Mouse (Mus musculus): ENCODE results near the gene Lbhd1. TPM values are rescaled to one million over a fixed set of nuclear protein-coding genes. Genes with fewer than 3 reads are reported as not detected.
"Not testable (repeated sequence)": the region's sequence is repeated elsewhere in the genome, so short reads cannot be mapped to it uniquely, and the experiment has no call there.

The Lbhd1 gene
- total RNA-seq, 2 experiments from 2014 or later = 4.4 to 6.7 TPM

DNA sequence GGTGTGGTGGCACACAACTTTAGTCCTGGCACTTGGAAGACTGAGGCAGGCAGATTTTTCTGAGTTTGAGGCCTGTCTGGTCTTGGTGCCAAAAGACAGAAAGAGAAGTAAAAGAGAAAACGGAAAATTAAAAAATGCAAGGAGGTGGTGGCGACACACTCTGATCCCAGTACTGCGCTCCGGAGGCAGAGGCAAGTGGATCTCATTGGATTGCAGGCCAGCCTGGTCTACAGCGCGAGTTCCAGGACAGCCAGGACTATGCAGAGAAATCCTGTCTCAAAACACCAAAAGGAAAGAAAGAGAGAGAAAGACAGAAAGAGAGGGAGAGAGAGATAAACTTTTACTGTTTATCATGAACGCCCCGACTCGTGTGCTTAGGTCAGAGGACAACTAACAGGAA, 12.7 kb upstream of the Lbhd1 start:
- intact Hi-C loops (cut with DNase I; ENCODE audit: low total_unique reads) = no loop called here
- DNase-seq = no peak

DNA sequence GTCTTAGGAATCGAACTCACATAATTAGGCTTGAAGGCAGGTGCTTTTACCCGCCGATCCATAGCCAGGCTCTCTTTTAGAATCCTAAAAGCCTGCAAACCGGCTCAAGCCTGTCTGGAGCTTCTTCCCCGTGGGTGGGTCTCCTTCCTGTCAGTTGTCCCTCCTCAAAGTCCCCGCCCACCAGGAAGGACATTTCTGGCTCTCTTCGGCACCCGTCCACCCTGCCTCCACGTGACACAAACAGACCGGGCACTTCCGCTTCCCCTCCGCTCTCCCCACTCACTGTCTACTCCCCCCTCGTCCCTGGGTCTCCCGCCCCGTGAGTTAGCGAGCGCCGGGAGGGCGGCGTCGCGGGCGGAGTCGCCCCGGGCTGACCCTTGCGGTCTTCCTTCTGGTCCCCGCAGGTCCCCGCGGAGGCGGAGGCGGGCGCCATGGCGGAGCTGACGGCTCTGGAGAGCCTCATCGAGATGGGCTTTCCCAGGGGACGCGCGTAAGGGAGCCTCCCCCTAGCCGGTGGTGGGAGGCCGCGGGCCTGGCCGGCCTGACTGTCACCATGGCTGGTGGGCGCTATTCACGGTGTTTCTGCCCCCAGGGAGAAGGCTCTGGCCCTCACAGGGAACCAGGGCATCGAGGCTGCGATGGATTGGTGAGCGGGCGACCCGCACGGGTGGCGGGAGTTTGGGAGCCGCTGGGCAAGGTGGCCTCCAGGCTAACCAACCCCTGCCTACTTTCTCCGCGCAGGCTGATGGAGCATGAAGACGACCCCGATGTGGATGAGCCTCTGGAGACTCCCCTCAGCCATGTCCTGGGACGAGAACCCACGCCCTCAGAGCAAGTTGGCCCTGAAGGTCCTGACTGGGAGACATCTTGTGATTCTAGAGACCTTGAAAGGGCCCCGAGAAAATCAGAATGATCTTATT, 12.0 kb upstream of the Lbhd1 start, which contains the start of gene Ubxn1:
TSS of gene Ubxn1 (plus strand) at position 230 of the 920 bp plus-strand sequence.
- intact Hi-C loops (cut with DNase I; ENCODE audit: low total_unique reads) = no loop called here
- DNase-seq = peak; percentile 97

DNA sequence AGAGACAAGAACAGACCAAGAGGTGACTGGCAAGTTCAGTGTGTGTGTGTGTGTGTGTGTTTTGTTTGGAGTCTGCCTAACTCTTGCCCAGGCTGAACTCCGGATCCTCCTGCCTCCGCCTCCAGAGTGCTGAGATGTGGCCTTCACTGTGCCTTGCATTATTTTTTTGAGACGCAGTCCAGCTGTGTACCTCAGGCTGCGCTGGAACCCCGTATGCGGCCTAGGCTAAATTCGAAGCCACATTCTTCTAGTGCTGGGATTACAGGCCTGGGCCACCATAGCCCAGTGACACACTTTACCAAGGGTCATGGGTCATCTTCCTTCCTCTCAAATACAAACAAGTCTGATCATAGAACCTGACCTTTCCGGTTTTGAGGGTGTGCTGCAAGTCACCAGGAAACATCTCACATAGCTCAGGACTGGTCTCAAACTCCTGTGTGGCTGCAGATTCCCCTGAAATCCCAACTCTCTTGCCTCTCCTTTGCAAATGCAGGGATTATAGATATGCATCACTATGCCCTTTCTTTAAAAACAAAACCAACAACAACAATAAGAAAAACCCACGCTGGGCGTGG, 11.2 kb upstream of the Lbhd1 start:
- intact Hi-C loops (cut with DNase I; ENCODE audit: low total_unique reads) = no loop called here
- DNase-seq = no peak

- intact Hi-C loops (cut with DNase I; ENCODE audit: low total_unique reads) = no loop called here
- no peak for DNase-seq
Measured at GRCm38 (mm10) chr19:8875031-8875430, 8.5 kb upstream of the Lbhd1 start.

GRCm38 (mm10) chr19:8880311-8881033, 3.1 kb upstream of the Lbhd1 start, which contains the start of gene Uqcc3:
Gene Uqcc3 (minus strand): TSS chr19:8880923.
- intact Hi-C loops (cut with DNase I; ENCODE audit: low total_unique reads) = no loop called here
- peak; percentile 89 for DNase-seq

GRCm38 (mm10) chr19:8881034-8881392, 2.5 kb upstream of the Lbhd1 start:
- intact Hi-C loops (cut with DNase I; ENCODE audit: low total_unique reads) = no loop called here
- no peak for DNase-seq

- intact Hi-C loops (cut with DNase I; ENCODE audit: low total_unique reads) = no loop called here
- DNase-seq = no peak
Measured at GRCm38 (mm10) chr19:8886916-8887584, 3.5 kb downstream of the Lbhd1 start.

- intact Hi-C loops (cut with DNase I; ENCODE audit: low total_unique reads) = no loop called here
- no peak for DNase-seq
Measured at GRCm38 (mm10) chr19:8887585-8888463, 4.3 kb downstream of the Lbhd1 start.

GRCm38 (mm10) chr19:8888511-8889385, 5.2 kb downstream of the Lbhd1 start, which contains the start of the genes 1810009A15Rik and Gm49416:
Gene 1810009A15Rik (plus strand): TSS chr19:8888853.
Gene Gm49416 (plus strand): TSS chr19:8888926.
- peak; percentile 94 for DNase-seq

GRCm38 (mm10) chr19:8892829-8893766, 9.6 kb downstream of the Lbhd1 start, which contains the start of gene Ints5:
Gene Ints5 (plus strand): TSS chr19:8893005.
- intact Hi-C loops (cut with DNase I; ENCODE audit: low total_unique reads) = no loop called here
- peak; percentile 82 for DNase-seq

More at GRCm38 (mm10) chr19:8888511-8889385, 5.2 kb downstream of the Lbhd1 start, which contains the start of the genes 1810009A15Rik and Gm49416:
- intact Hi-C loops (cut with DNase I; ENCODE audit: low total_unique reads) = no loop called here

DNA sequence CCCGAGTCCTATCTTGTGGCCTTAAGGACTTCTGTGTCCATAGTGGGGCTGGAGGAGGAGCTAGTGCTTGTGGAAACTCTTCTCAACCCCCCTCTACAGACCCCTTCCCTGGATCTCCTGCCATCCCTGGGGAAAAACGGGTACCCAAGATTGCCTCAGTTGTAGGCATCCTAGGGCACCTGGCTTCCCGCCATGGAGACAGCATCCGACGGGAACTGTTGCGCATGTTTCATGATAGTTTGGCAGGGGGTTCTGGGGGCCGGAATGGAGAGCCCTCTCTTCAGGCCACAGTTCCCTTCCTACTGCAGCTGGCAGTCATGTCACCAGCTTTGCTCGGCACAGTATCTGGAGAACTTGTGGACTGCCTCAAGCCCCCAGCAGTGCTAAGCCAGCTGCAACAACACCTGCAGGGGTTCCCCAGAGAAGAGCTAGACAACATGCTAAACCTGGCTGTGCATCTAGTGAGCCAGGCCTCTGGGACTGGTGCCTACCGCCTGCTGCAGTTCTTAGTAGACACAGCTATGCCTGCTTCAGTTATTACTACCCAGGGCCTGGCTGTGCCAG, 11.9 kb downstream of the Lbhd1 start:
- intact Hi-C loops (cut with DNase I; ENCODE audit: low total_unique reads) = no loop called here
- no peak for DNase-seq

- DNase-seq; intact Hi-C loops (cut with DNase I; ENCODE audit: low total_unique reads): not testable (repeated sequence)
Measured at GRCm38 (mm10) chr19:8896231-8896630, 12.7 kb downstream of the Lbhd1 start.

DNA sequence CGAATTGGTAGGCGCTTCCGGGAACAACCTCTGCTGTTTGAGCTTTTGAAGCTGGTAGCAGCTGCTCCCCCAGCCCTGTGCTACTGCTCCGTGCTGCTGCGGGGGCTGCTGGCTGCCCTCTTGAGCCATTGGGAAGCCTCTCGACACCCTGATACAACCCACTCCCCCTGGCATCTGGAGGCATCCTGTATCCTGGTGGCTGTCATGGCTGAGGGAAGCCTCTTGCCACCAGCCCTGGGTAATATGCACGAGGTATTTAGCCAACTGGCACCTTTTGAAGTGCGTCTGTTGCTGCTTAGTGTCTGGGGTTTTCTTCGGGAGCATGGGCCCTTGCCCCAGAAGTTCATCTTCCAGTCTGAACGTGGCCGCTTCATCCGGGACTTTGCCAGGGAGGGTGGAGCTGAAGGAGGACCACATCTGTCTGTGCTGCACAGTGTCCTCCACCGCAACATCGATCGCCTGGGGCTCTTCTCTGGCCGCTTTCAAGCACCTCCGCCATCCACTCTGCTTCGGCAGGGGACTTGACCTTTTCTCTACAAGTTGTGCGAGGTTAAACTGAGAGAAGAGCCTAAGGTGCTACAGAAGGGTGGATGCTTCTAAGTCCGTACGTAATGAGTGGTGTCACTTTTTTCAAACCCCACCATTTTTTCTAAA, 13.8 kb downstream of the Lbhd1 start:
- peak; percentile 68 for DNase-seq
- intact Hi-C loops (cut with DNase I; ENCODE audit: low total_unique reads) = not testable (repeated sequence)

DNA sequence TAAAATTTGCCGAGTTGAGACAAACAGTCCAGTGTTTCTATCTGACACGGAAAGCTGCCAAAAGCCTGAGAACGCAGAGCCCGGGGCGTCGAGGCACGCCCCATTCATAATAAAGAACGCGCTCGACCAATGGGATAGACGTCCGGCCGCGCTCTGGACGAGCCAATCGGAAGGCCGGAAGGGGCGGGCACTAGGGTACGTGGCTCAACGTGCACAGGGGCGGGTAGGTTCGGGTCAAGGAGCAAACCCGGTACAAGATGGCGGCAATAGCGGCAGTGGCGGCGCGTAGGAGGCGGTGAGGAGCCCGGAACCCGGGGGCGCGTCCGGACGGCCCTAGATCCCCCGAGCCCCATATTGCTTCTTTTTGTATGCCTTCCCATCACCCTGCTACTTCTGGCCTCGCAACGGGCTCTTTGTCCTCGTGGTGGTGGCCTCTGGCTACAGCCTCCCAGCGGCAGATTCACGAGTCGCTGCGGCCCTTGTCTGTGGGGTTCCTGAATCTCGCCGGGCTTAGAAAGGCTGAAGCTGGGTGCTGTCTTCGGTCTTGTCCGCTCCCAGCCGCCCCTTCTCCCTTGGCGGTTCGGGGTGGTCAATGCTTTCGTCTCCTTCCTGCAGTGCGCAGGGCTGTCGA, 14.4 kb downstream of the Lbhd1 start, which contains the start of gene Ganab:
TSS of gene Ganab (plus strand) at position 207 of the 631 bp plus-strand sequence.
- DNase-seq = peak; percentile 96
- intact Hi-C loops (cut with DNase I; ENCODE audit: low total_unique reads) = no loop called here

DNA sequence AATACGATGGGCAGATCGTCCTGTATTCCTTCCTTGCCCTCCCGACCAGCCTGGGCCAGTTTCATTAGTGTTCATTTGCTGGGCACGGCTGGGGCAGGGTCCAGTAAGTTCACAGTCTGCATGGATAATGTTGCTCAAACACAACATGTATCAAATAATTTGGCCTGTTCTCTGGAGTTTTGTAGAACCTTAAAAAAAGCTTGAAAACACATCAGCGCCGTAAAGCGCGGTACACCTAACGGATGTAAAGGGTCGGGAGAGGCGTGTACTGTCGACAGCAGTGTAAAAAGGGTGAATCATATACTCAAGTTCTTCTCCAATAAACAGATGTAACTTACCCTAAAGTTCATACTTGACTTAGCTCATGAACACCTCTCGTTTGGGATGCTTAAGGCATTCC, 15.0 kb downstream of the Lbhd1 start:
- intact Hi-C loops (cut with DNase I; ENCODE audit: low total_unique reads) = no loop called here
- DNase-seq = no peak

Data from gastrocnemius, postnatal 14 days (tissue).